Mouse (Mus musculus) gastrocnemius, adult 8-10 months (tissue): ENCODE measurements around the gene Khdc3. TPM values are rescaled to one million over a fixed set of nuclear protein-coding genes. Genes with fewer than 3 reads are reported as not detected.
"Not testable (repeated sequence)": the region's sequence is repeated elsewhere in the genome, so short reads cannot be mapped to it uniquely, and the experiment has no call there.

ENCODE experiments used
- DNase-seq, 2 experiments: peaks; one replicate each; pipeline ENCODE4 v3.0.0; 2022; ENCODE audit warnings: low spot score in 2 of 2
- total RNA-seq, 4 experiments: library from RNA; stranded (reverse); gene quantifications; 2 replicates each; pipeline ENCODE4 v1.2.4; 2022

Khdc3 gene
- total RNA-seq, 4 experiments from 2014 or later = not detected

- no peak for DNase-seq
Measured at GRCm38 (mm10) chr9:73097898-73098297, 3.7 kb upstream of the Khdc3 start.

GRCm38 (mm10) chr9:73102181-73102580 lies 545 bp downstream of the Khdc3 start, which contains the start of gene Gm20509:
TSS of gene Gm20509 (plus strand) at chr9:73102470.
- DNase-seq = no peak

- DNase-seq = peak in 1 of 2 experiments; percentile 20
Measured at GRCm38 (mm10) chr9:73103159-73103879, 1.7 kb downstream of the Khdc3 start.

GRCm38 (mm10) chr9:73103880-73104198 lies 2.2 kb downstream of the Khdc3 start:
- DNase-seq = no peak

GRCm38 (mm10) chr9:73105141-73105540 lies 3.5 kb downstream of the Khdc3 start:
- no peak for DNase-seq

GRCm38 (mm10) chr9:73105771-73106170 lies 4.1 kb downstream of the Khdc3 start:
- DNase-seq = no peak

GRCm38 (mm10) chr9:73112919-73113906 lies 11.6 kb downstream of the Khdc3 start, which contains the start of gene Rsl24d1:
TSS of gene Rsl24d1 (plus strand) at chr9:73113426.
- peak; percentile 63 to 73 for DNase-seq

GRCm38 (mm10) chr9:73116704-73117103 lies 15.1 kb downstream of the Khdc3 start:
- not testable (repeated sequence) for DNase-seq

GRCm38 (mm10) chr9:73118012-73118411 lies 16.4 kb downstream of the Khdc3 start:
- DNase-seq = no peak

GRCm38 (mm10) chr9:73121735-73122134 lies 20.1 kb downstream of the Khdc3 start:
- no peak for DNase-seq

- DNase-seq = no peak
Measured at GRCm38 (mm10) chr9:73125043-73125570, 23.5 kb downstream of the Khdc3 start.

GRCm38 (mm10) chr9:73127457-73127856 lies 25.8 kb downstream of the Khdc3 start:
- DNase-seq = no peak

- no peak for DNase-seq
Measured at GRCm38 (mm10) chr9:73129875-73130274, 28.2 kb downstream of the Khdc3 start.

GRCm38 (mm10) chr9:73130529-73130928 lies 28.9 kb downstream of the Khdc3 start:
- DNase-seq = no peak

GRCm38 (mm10) chr9:73137341-73137886 lies 35.8 kb downstream of the Khdc3 start:
- no peak for DNase-seq

Other genes starting within 250 kb of the Khdc3 start
- gene Pygo1, start 176.2 kb upstream of the Khdc3 start, total RNA-seq = 10 to 100 TPM; 11.8 to 15.5 (median 14.5) TPM
- gene Dyx1c1, start 143.1 kb upstream of the Khdc3 start, total RNA-seq = 1 to 10 TPM in 2 of 4 experiments, under 1 TPM in 2; 0.75 to 1.4 (median 1.1) TPM
- gene Gm44503, start 143.0 kb upstream of the Khdc3 start, total RNA-seq = not detected
- 10 to 100 TPM; 11.2 to 15.6 (median 11.9) TPM for gene Ccpg1os, start 116.5 kb upstream of the Khdc3 start, total RNA-seq
- gene Ccpg1, start 116.4 kb upstream of the Khdc3 start, total RNA-seq = 100 to 1,000 TPM in 1 of 4 experiments, 10 to 100 TPM in 3; 78.5 to 101 (median 82.0) TPM
- 1 to 10 TPM; 3.7 to 4.6 (median 4.2) TPM for gene Pigb, start 61.5 kb upstream of the Khdc3 start, total RNA-seq
- gene Rab27a, start 57.0 kb upstream of the Khdc3 start, total RNA-seq = 1 to 10 TPM in 3 of 4 experiments, under 1 TPM in 1; 0.46 to 2.0 (median 1.3) TPM
- gene Gm20509, start 634 bp downstream of the Khdc3 start, total RNA-seq = not detected
- gene Rsl24d1, start 11.6 kb downstream of the Khdc3 start, total RNA-seq = 10 to 100 TPM; 36.7 to 45.4 (median 41.7) TPM